26 mouse cellular contexts compared by ENCODE assay signal in the genomic region with DNA sequence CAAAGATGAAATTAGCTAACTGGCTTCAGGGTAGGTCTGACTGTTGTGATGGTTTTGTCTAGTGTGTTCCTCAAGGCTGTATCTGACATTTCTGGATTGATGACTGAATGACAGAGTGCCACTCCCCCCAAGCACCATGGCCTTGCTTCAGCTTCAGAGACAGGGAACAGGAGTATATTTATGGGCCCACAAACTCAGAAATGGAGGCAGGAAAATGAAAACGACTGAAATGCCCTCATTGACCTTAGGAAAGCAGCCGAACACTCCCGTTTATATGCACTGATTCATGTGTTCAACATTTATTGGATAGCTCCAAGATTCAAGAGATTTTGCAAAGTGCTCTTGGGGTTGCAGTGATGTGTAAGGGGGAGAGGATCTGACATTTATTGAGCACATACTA.
"Had no signal": no experiment of that assay in that cellular context is flagged by ENCODE, and none has a peak within 500 bp of the region (broad histone marks: within the 10 kb centered on the region; RNA-seq: fewer than 3 reads in every experiment).

No protein-coding gene starts in this region.

- H3K27me3 ChIP-seq: heart, embryonic 13.5 days; heart, embryonic 15.5 days; hindbrain, embryonic 13.5 days; hindbrain, embryonic 15.5 days; kidney, embryonic 15.5 days; liver, embryonic 13.5 days had no signal

- H3K4me3 ChIP-seq: gastrocnemius, adult 2 months; heart, embryonic 13.5 days; heart, embryonic 15.5 days; hindbrain, embryonic 13.5 days; hindbrain, embryonic 15.5 days; kidney, embryonic 15.5 days; liver, embryonic 13.5 days had no signal

- ATAC-seq: hindbrain, postnatal 0 days; intestine, embryonic 16.5 days had no signal

- H3K36me3 ChIP-seq: heart, embryonic 13.5 days; heart, embryonic 15.5 days; hindbrain, embryonic 13.5 days; hindbrain, embryonic 15.5 days; kidney, embryonic 15.5 days; liver, embryonic 13.5 days had no signal

- H3K27ac ChIP-seq: gastrocnemius, adult 2 months; heart, embryonic 13.5 days; heart, embryonic 15.5 days; hindbrain, embryonic 13.5 days; hindbrain, embryonic 15.5 days; hindbrain, postnatal 0 days; kidney, embryonic 15.5 days; kidney, postnatal 0 days; liver, embryonic 13.5 days had no signal

- H3K9ac ChIP-seq: heart, embryonic 13.5 days; heart, embryonic 15.5 days; hindbrain, embryonic 13.5 days; hindbrain, embryonic 15.5 days; kidney, embryonic 15.5 days; liver, embryonic 13.5 days had no signal

- H3K4me2 ChIP-seq: heart, embryonic 11.5 days; heart, embryonic 13.5 days; heart, embryonic 15.5 days; hindbrain, embryonic 13.5 days; hindbrain, embryonic 15.5 days; kidney, embryonic 15.5 days; liver, embryonic 11.5 days; liver, embryonic 13.5 days had no signal

- H3K9me3 ChIP-seq: heart, embryonic 13.5 days; heart, embryonic 15.5 days; hindbrain, embryonic 13.5 days; hindbrain, embryonic 15.5 days; kidney, embryonic 15.5 days; liver, embryonic 13.5 days had no signal

- DNase-seq: gastrocnemius, adult 2 months; gastrocnemius, postnatal 14 days; gastrocnemius, postnatal 36 days; heart, adult 18-20 months; heart, postnatal 14 days; heart, postnatal 36 days; kidney, adult 11 months; kidney, adult 2 months; kidney, adult 9 months; kidney, postnatal 14 days; kidney, postnatal 36 days; layer of hippocampus, adult 9-11 months; layer of hippocampus, postnatal 36 days; left cerebral cortex, postnatal 4 days; liver; liver, embryonic 13.5 days had no signal

- H3K4me1 ChIP-seq: heart, embryonic 13.5 days; heart, embryonic 15.5 days; hindbrain, embryonic 15.5 days; liver, embryonic 13.5 days had no signal
